Mouse (Mus musculus): ENCODE measurements around the gene Ppp1r9b.

Gene Ppp1r9b

DNA sequence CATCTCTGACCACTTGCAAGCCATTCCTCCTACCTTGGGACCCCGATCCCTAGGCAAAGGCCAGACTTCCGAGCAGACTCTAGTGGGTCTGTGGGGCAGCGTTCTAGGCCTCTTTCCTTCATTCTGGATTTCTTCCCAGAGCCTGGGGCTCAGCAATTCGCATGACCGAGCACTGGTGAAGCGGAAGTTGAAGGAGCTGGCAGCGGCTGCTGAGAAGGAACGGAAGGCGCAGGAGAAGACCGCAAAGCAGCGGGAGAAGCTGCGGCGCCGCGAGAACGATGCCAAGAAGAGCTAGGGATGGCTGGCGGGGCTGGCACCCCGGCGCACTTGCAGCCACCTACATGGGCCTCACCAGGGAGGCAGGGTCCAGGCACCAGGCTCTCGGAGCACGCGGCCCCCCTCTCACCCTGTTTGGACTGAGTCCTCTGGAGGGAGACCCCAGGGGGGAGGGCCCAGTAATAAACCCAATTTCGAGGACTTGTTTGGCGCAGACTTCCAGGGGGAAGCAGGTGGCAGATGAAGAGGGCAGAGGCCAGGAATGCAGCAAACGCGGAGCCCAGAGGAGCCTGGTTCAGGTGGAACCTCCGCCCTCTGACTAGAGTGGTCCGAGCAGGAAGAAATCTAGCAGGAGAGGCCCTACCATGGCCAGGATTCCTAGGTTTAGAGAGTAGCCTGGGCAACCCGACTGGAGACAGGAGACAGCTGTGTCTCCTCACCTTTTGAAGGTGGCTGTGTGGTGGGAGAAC lies 33.8 kb downstream of the Ppp1r9b start:
- peak; percentile 74 to 76 for DNase-seq

- DNase-seq = peak in 1 of 2 experiments; percentile 47
Measured at GRCm38 (mm10) chr11:95025227-95026012, 34.6 kb downstream of the Ppp1r9b start.

DNA sequence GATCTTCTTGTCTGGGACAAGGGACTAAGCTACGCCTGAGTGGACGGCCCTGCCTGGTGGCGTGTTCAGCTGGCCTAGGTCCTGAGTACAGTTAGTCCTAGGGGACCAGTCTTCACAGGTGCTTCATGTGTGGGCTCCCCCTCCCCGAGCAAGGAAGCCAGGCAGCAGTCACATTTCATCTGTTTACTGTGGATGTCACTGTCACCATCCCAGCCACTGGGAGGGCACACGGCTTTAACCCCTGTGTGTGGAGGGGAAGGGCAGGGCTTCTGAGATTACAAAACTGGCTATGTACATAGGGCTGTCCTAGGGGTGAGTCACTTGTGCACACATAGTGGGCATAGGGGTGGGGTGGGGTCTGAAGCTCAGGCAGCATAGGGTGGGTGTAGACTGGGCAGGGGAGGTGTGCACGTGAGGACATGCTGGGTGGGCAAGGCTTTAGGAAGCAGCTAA lies 35.3 kb downstream of the Ppp1r9b start:
- DNase-seq = peak in 1 of 2 experiments; percentile 44

- DNase-seq = no peak
Measured at GRCm38 (mm10) chr11:95026849-95027248, 36.0 kb downstream of the Ppp1r9b start.

GRCm38 (mm10) chr11:95027850-95028470 lies 37.1 kb downstream of the Ppp1r9b start:
- DNase-seq = no peak

DNA sequence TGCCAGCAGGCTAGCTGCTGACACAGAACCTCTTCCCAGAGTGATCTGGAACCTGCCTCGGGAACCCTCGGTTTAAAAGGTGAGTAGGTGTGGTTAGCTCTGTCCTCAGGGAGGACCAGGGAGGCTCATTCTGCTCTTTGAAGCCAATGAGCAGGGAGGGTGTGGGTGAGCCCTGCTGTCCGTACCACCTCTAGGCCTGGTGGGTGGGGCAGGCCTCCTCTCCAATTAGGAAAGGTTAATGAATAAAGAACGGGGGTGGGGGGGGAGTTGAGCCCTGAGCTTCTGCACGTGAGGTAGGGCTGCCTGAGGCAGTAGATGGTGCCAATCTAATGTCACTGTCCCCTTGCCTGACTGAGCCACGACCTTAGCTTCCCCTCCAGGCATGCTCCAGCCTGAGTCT lies 42.1 kb downstream of the Ppp1r9b start:
- peak; percentile 68 to 79 for DNase-seq

DNA sequence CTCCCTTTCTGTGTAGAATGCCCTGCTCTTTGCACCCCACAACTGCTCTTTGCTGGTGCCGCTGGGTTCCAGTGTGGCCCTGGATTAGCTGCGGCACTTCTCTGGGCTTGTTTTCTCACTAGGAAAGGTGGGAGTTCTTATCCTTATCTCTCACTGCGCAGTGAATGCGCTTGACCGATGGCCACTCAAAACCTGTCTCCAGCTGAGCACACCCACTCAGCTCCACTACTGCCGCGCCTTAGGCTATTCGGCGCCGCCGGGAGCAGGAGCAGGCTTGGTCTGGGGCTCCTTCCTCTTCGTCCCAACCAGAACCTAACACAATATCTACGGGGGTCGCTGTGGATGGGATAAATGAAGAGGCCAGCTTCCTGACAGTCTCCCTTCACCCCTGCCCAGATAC lies 42.8 kb downstream of the Ppp1r9b start:
- no peak for DNase-seq

GRCm38 (mm10) chr11:95034902-95035301 lies 44.1 kb downstream of the Ppp1r9b start:
- DNase-seq = no peak

- no peak for DNase-seq
Measured at GRCm38 (mm10) chr11:95036521-95036920, 45.7 kb downstream of the Ppp1r9b start.

GRCm38 (mm10) chr11:95037306-95037705 lies 46.5 kb downstream of the Ppp1r9b start:
- no peak for DNase-seq

DNA sequence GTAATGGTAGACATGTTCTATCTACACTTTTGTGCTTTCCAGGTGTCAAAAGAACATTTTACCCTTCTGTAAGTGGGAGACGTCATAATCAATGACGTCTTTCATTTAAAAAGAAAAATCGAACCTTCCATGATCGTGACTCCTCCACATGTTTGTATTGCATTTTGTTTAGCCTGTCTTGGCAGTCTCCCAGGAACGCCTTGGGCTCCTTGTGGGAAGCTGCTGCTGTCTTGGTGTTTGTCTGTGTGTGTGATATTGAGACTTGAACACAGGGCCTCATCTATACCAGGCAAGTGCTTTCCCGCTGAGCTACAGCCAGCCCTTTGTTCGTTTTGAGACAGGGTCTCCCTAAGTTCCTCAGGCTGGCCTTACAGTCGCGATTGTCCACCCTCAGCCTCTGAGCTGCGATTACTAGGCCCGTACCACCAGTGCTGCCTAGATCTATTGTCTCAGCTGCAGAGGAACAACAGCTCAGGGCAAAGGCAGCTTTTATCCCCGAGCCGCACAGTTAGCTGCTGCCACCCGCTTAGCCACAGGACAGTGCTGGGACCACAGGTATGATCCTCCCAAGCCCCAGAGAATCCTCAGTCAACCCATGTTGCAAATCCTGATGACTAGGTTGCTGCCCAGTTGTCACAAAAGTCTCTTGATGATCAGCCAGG lies 47.5 kb downstream of the Ppp1r9b start:
- no peak for DNase-seq

DNA sequence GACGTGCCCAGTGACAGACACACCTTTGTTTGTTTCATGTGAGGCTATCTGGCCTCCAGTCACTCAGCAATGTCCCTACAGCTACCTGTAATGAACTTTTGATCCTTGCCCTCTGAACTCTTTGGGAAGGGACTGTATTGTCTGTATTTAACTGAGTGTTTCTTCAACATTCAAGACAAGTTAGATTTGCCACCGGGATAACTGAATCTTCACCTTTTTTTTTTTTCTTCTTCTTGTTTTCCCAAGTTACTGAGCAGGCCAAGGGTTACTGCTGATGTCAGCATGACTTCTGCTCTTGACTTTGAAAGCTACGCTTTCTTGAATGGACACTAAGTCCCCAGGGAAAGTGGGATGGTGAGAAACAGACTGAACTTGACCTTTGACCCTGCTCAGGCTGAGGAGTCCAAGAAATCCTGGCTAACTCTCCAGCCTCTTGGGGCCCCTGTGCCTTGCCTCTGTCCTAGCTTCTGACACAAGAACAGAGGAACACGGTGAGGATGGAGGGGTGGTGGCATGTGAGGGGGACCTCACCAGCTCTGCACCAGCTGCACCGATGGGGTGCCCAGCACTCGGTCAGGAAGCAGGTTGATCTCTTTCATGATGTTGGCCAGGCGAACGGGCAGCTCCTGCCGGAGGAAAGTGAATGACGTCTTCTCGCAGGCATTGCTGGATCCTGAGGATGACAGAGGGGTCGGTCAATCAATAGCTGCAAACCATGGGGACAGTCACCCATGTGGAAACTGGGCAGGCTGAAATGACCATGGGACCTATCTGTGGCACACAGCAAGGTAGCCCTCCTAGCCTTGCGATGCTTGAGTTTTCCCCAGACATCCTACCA lies 48.2 kb downstream of the Ppp1r9b start:
- DNase-seq = peak; percentile 74 to 92

DNA sequence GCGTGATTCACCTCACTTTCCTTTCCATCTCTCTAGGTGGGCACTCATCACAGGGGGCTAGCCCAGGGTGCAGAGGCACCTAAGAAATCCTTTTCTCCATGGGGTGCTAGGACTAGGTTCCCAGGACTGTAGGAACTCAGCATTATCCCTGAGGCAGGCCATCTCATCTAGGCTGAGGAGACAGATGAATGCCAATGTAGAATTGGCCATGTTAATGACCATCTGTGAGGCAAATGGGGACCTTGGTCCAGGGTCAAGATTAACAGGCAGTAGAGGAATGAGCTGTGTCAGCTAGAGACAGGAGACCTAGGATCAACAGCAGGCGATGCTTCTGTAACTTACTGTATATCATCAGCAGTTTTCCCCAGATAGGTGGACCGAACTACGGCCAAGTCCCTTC lies 48.9 kb downstream of the Ppp1r9b start:
- peak; percentile 47 to 70 for DNase-seq

DNA sequence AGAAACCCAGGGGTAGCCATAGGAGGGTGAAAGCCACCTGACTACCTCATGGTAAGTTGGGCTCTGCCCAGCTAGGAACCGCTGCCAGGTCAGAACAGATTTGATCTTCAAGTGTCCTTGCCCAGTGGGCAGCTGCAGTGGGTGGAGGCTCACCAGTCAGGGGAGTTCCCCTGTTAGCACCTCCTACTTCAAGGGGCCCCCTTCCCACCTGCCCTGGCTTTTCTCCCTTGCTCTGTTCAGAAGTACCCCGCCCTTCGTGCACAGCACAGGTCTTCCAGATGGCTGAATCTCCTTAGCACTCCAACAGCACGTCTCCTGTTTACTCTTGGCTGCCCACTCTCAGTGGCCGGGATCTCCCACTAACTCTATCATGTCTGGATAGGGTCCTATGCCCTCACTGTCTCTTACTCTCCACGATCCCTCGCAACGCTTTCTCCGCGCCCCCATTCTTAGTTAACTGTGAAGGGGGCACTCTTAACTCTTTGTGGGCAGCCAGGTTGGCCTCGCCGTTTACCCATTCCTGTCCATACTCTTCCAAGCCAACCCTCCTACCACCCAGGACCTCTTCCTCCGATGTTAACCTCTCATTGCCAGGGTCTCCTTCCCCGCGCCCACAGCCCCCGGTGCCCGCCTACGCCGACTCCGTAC lies 49.8 kb downstream of the Ppp1r9b start:
- DNase-seq = peak; percentile 90 to 96

GRCm38 (mm10) chr11:95041139-95041609 lies 50.3 kb downstream of the Ppp1r9b start, which contains the start of gene Pdk2:
TSS of gene Pdk2 (minus strand) at chr11:95041354.
- peak; percentile 96 to 98 for DNase-seq

GRCm38 (mm10) chr11:95042096-95042495 lies 51.3 kb downstream of the Ppp1r9b start:
- DNase-seq = peak; percentile 92 to 93

- DNase-seq = no peak
Measured at GRCm38 (mm10) chr11:95043060-95043459, 52.2 kb downstream of the Ppp1r9b start.

DNA sequence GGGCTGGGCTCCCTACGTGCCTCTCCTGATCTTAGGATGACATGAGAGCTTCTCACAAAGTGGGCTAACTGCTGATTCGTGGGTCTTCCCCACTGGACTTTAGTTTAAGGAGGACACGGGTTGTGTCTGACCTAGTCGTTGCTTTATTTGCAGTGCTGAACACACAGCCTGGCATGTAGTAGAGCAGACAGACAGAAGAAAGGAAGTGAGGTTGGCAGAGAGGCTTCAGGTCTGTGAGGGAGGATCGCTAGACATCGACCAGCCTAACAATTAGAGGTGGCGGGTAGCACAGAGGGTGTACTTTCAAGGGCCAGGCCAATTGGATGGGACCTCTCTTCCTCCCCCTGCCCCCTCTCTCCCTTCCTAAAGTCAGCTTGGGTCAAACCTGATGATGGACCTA lies 52.8 kb downstream of the Ppp1r9b start:
- DNase-seq = no peak

DNA sequence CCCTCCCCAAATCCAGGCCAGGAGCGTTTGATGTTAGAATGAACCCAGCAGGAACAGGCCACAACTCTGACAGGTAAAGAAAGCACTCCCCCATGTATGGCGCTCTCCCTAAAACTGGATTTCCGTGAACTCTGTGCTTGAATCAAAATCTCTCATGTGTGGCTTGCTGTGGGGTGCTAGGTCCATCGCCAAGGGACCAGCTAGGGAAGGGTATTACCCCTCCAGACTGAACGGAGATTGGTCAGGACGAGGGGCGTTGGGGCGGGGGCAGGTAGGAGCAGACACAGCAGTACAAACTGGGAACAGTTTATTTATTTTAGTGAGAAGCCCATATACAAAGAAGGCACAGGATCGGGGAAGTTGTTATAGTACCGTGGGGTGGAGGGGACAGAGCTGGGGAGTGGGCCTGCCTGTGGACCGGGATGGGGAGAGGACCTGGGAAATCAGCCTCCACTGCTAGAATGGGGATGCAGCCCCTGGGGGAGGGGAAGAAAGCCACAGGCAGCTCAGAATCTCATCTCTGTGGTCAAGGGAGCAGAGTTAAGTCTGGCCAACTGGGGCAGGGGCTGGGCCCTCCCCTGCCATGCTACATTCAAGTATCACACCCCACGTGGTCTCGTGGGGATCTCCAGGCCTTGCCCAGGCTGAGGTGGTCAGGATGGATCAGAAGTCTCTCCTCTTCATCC lies 53.5 kb downstream of the Ppp1r9b start:
- no peak for DNase-seq

DNA sequence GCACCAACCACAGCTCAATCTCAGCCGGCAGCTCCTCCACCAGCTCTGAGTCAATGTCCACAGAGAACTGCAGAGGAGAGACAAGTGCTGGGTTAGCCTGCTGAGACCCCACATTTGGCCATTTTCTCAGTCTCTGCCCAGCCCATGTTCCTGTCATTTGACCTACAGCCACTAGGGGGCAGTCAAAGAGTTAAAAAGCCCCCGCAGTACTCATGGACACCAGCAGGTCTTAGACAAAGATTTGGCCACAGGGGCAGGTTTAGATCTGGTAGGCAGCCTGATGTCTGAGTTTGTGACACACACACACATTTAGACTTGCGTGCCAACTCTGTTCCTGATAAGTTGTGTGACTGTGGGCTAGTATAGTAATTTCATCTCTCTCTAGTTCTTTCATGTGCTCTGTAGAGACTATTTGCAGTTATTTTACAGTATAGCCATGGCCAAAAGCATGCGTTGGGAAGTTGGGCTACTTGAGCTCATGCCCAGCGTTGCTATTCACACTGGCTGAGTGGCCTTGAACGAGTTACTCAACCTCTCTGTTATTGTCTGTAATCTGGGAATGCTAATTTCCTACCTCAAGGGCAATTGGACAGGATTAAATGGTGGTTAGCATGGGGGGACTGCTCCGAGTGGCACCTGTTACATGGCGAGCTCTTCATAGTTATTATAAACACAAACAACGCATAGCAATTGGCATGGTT lies 56.3 kb downstream of the Ppp1r9b start:
- peak; percentile 53 to 69 for DNase-seq
